Mouse (Mus musculus) lung, adult 2 months (tissue): ENCODE data around the gene Slc17a3. TPM values are rescaled to one million over a fixed set of nuclear protein-coding genes. Genes with fewer than 3 reads are reported as not detected.

ENCODE experiments used
- DNase-seq: peaks from one replicate; pipeline ENCODE4 v3.0.0; 2022
- H3K4me1 ChIP-seq: fragments of 200-500 bp; 2 replicates; pipeline ENCODE4 v1.6.1; 2011; ENCODE audit warnings: low read length; ENCODE audit not compliant: control insufficient read depth, insufficient read depth
- H3K4me3 ChIP-seq: fragments of 200-500 bp; replicated peaks from 2 replicates; pipeline ENCODE3; 2011; ENCODE audit warnings: low read depth, mild to moderate bottlenecking, control low read depth, low read length; ENCODE audit errors: extremely low read depth
- CTCF ChIP-seq: fragments of 200-500 bp; IDR thresholded peaks from 2 replicates; pipeline ENCODE4 v1.5.1; 2011; ENCODE audit warnings: mild to moderate bottlenecking, low read length, control low read depth; ENCODE audit not compliant: insufficient read depth
- POLR2A ChIP-seq: fragments of 200-500 bp; IDR thresholded peaks from 2 replicates; pipeline ENCODE4 v1.6.1; 2011; ENCODE audit warnings: low read depth, mild to moderate bottlenecking, control low read depth, low read length, borderline replicate concordance; ENCODE audit errors: extremely low read depth
- WGBS: fragments of 180-500 bp; shearing (Covaris S2); methylation state at CpG from one replicate; pipeline ENCODE4 v1.1.7; 2018; 5-methylcytosine and 5-hydroxymethylcytosine counted together
- polyA plus RNA-seq: library from polyadenylated mRNA; depleted of rRNA; stranded (reverse); fragments of >200 nt; gene quantifications from 2 replicates; pipeline ENCODE4 v1.2.3, GENCODE M21; 2012

The Slc17a3 gene
- polyA plus RNA-seq, 1 experiment: not detected

DNA sequence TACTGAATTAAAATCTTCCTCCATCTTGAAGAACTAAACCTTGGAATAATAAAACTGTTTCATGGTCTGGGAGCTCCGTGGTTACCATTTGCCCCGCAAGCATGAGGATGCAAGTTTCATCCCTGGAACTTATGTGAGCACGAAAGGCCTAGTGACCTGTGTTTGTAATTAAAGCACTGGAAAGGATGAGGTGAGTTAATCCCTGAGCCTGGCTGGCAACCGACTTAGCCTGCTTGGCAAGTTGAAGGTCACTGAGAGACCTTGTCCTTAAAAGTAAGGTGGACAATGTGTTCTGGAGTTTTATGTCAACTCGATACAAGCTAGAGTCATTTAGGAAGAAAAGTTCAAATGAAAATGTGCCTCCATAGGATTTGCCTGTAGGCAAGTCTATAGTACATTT lies 4.4 kb upstream of the Slc17a3 start:
- Histone ChIP-seq H3K4me3 (no peak overlapping the region), H3K4me1 (no peaks in the 10 kb centered on the region)
- DNase-seq: no peak
- TF ChIP-seq CTCF (no peak), POLR2A (no peak)
- 87% methylated on average over 5 of the region's 5 CpGs for WGBS

- TF ChIP-seq CTCF: no peak
- no peak for TF ChIP-seq POLR2A
- no peak for DNase-seq
- WGBS: 91% methylated on average over 5 of the region's 5 CpGs
These were observed 2.6 kb upstream of the Slc17a3 start for GRCm38 (mm10) chr13:23836630-23837029.

GRCm38 (mm10) chr13:23845851-23846250 lies 6.6 kb downstream of the Slc17a3 start:
- TF ChIP-seq POLR2A (no peak), CTCF (no peak)
- no peak for DNase-seq
- 71% methylated on average over 4 of the region's 4 CpGs for WGBS
- no peak overlapping the region for H3K4me3 ChIP-seq
- no peaks in the 10 kb centered on the region for H3K4me1 ChIP-seq

More at GRCm38 (mm10) chr13:23836630-23837029, 2.6 kb upstream of the Slc17a3 start:
- Histone ChIP-seq H3K4me1 (no peaks in the 10 kb centered on the region), H3K4me3 (no peak overlapping the region)

- TF ChIP-seq CTCF (no peak), POLR2A (no peak)
- no peak for DNase-seq
- Histone ChIP-seq H3K4me1 (no peaks in the 10 kb centered on the region), H3K4me3 (no peak overlapping the region)
- 61% methylated on average over 2 of the region's 2 CpGs for WGBS
These were observed 10.1 kb downstream of the Slc17a3 start for GRCm38 (mm10) chr13:23849299-23849698.

- 52% methylated on average over 3 of the region's 3 CpGs for WGBS
- Histone ChIP-seq H3K4me3 (no peak overlapping the region), H3K4me1 (no peaks in the 10 kb centered on the region)
- TF ChIP-seq POLR2A (no peak), CTCF (no peak)
- no peak for DNase-seq
These were observed 17.2 kb downstream of the Slc17a3 start for GRCm38 (mm10) chr13:23856401-23856800.

DNA sequence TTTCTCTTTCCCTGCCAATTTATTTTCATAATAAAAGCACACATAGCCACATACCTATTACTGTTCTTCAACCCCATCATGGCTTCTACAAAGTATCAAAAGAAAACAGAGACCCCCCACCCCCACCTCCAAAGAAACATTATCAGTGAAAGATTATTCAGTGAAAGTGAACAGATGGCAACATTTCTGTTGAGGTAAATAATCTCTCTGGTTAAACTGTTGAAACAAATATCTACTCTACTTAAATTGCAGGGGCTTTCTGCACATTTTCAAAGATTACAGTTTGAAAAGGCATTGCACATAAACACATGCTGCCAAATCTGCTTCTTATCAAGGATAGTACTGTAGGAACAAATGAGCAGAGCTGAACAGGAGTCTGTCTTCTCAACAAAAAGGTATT lies 22.6 kb downstream of the Slc17a3 start:
- DNase-seq: no peak
- Histone ChIP-seq H3K4me1 (no peaks in the 10 kb centered on the region), H3K4me3 (no peak overlapping the region)
- TF ChIP-seq POLR2A (no peak), CTCF (no peak)

GRCm38 (mm10) chr13:23864711-23865110 lies 25.5 kb downstream of the Slc17a3 start:
- H3K4me1 ChIP-seq: no peaks in the 10 kb centered on the region
- no peak for DNase-seq
- 43% methylated on average over 9 of the region's 9 CpGs for WGBS
- no peak overlapping the region for H3K4me3 ChIP-seq
- TF ChIP-seq CTCF (no peak), POLR2A (no peak)

- no peak for DNase-seq
- WGBS: 54% methylated on average over 9 of the region's 9 CpGs
- TF ChIP-seq POLR2A: no peak
- Histone ChIP-seq H3K4me3 (no peak overlapping the region), H3K4me1 (no peaks in the 10 kb centered on the region)
These were observed 27.0 kb downstream of the Slc17a3 start for GRCm38 (mm10) chr13:23866086-23866710.

DNA sequence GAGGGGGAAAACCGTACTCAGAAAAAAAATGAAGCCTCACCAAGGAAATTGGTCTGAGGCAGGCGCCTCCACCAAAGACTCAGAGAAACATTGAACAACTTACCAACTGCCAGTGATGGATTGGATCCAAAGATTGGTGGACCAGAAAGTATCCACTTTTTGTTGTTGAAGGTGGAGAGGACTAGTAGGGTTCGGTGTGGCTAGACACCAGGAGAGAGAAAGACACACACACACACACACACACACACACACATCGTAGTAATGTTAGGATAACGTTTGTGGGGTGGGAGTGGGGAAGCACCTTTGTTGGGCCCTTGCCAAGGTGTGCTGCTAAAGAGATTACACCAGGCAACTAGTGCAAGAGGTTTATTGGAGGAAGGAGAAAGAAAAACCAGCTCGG lies 27.8 kb downstream of the Slc17a3 start:
- no peaks in the 10 kb centered on the region for H3K4me1 ChIP-seq
- no peak overlapping the region for H3K4me3 ChIP-seq
- no peak for TF ChIP-seq CTCF
- no peak for TF ChIP-seq POLR2A
- DNase-seq: no peak
- WGBS: 82% methylated on average over 6 of the region's 6 CpGs

- TF ChIP-seq CTCF: no peak
- TF ChIP-seq POLR2A: no peak
- 84% methylated on average over 7 of the region's 7 CpGs for WGBS
- Histone ChIP-seq H3K4me3 (no peak within 1 kb of the TSS), H3K4me1 (no peaks in the 10 kb centered on the region)
- no peak for DNase-seq
These were observed 28.2 kb downstream of the Slc17a3 start, which contains the start of gene Slc17a1 for GRCm38 (mm10) chr13:23867405-23867804. Gene Slc17a1 (plus strand): TSS chr13:23867750.
